Mouse (Mus musculus) v-Abl transformed pro-B cells (cell line): Measurements from ENCODE around the gene Fut9.

Source experiments
- in situ Hi-C, 2 experiments: fragments of 400-800 bp; cut with MboI; formaldehyde crosslinking; loops; one replicate each; pipeline ENCODE4 v1.15.1; 2025; ENCODE audit not compliant: unreplicated experiment in 2 of 2

Fut9 gene

GRCm38 (mm10) chr4:25799476-25800283 is at the start of gene Fut9:
Gene Fut9 (minus strand): TSS chr4:25800244.
- in situ Hi-C loops: no loop called here

DNA sequence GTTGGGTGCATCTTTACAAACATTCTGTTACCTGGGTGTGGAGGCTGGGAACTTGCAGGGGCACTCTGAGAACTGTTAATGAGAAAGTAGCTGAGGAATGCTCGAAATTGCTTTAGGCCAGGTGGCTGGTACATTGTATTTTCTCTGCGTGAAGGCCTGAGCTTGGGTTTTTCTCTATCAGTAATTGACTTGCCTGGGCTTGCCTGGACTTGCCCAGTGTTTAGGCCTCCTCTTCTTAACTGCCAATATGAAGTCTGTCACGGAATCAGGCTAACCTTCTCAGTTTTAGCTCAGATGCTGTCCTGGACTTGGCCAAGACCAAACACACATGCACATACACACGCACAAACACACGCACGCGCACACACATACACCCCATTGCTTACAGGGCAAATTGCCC is 15.7 kb upstream of the Fut9 start:
- in situ Hi-C loops: no loop called here

GRCm38 (mm10) chr4:25813340-25813739 is 13.3 kb upstream of the Fut9 start:
- in situ Hi-C loops: no loop called here

GRCm38 (mm10) chr4:25810058-25810457 is 10.0 kb upstream of the Fut9 start:
- in situ Hi-C loops: no loop called here

GRCm38 (mm10) chr4:25801751-25802150 is 1.7 kb upstream of the Fut9 start:
- in situ Hi-C loops: no loop called here

DNA sequence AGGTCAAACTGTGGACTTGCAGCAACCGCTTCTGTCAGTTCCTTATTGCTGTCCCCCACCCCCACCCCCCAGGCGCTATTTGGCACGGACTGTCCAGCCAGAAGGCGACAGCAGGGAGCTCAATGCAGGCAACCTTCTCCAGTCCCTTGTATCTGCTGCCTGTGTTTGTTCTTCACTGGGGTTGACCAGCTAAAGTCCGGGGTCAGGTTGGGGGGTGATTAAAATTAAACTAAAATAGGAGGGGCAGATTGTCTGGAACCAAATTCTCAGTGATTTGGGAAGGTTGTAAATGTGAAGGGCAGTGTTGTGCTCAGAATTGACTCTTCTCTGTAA is 206 bp upstream of the Fut9 start:
- in situ Hi-C loops: no loop called here

GRCm38 (mm10) chr4:25799051-25799475 is 981 bp downstream of the Fut9 start:
- in situ Hi-C loops: no loop called here

DNA sequence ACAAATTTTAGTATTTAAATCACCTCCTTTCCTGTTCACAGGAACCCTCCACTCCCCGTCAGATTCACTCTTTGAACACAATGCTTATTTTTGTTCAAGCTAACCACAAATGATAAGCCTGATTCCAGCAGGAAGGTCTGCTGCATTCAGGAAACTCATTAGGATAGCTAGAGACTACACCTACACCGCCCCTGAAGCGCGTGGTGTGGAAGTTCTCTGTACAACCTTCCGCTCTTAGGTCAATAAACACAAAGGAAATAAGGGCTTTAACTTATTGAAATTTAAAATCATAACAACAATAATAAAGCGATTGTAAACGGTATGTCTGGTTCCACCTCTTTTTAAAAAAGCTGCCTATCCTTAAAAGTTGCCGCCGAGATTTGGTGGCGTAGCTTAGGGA is 1.6 kb downstream of the Fut9 start:
- in situ Hi-C loops: no loop called here

- in situ Hi-C loops: no loop called here
Observed at GRCm38 (mm10) chr4:25796149-25796548, 3.9 kb downstream of the Fut9 start.

GRCm38 (mm10) chr4:25785276-25785675 is 14.8 kb downstream of the Fut9 start:
- in situ Hi-C loops: no loop called here

- in situ Hi-C loops: no loop called here
Observed at GRCm38 (mm10) chr4:25768657-25769056, 31.4 kb downstream of the Fut9 start.

DNA sequence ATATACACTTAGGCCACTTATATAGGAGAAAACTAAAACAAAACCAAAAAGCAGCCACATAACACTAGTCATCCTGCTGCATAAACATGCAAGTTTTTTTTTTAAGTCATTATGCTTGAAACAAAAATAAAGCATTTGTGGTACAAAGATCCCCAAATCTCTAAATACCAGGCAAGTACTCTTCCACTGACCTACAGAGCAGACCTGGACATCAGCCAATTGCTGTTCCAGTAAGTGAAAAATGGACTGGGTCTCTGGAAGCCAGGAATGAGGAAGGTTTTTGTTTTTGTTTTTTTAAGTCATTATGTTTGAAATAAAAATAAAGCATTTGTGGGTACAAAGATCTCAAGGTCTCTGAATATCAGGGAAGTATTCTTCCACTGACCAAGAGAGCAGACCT is 37.0 kb downstream of the Fut9 start:
- in situ Hi-C loops: no loop called here

DNA sequence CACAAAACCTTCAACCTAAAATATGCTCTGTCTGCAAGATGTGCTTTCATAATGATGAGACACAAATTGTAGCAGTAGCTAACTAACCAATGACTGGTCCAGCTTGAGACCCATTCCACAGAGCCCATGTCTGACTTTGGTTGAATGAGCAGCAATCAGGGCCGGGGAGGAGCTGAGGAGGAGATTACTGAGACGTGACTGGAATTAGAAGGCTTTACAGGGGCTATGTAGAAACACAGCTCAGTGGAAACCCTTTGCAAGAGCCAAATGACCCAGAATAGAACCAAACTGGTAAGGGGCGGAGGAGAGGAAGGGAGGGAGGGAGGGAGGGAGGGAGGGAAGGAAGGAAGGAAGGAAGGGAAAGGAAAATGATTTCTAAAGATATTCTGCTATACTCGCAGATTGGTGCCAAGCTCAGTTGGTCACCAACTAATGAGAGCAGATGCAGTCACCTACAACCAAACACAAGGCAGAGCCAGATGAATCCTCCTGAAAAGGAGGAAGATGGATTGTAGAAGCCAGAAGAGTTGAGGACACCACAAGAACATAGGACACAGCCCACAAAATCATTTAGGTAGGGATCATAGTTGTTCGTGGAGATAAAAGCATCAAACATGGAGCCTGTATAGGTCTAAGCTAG is 42.0 kb downstream of the Fut9 start:
- in situ Hi-C loops: no loop called here

DNA sequence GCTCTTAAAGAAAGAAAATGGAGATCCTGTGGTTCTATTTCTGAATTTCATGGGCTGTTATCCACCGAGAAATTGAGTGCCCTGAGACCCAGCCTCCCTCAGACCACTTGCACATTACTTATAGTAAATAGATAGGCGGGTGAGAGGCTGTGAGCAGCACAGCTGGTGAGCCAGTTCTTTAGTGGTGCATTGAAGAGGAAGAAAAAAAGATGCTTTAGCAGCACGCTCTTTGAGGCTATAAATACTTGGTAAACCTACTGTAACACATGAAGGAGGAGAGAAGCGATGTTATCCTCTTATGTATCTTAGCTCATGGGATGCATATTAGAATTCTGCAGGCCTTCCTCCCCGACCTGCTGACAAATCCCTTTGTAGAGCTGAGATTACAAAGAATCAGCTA is 58.5 kb downstream of the Fut9 start:
- in situ Hi-C loops: no loop called here

DNA sequence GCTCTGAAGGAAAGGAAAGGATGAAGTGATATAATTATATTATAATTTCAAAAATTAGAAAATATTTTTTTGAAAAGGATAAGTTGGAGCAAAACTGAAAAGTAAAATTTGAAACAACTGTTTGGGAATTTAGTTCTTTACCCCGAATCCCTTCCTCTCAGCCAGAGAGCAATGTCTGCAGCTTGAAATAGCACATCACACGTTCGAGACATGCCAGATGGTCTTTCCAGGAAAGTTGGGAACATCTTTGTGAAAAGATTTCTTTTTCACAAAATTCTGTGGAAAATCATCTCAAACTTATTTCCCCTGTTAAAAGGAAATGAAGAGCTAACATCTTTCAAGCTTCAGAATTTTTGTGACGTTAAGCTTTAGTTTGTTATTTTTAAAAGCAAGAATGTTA is 61.3 kb downstream of the Fut9 start:
- in situ Hi-C loops: no loop called here

GRCm38 (mm10) chr4:25721576-25721975 is 78.5 kb downstream of the Fut9 start:
- in situ Hi-C loops: no loop called here

GRCm38 (mm10) chr4:25713907-25714306 is 86.1 kb downstream of the Fut9 start:
- in situ Hi-C loops: no loop called here

- in situ Hi-C loops: no loop called here
Observed at GRCm38 (mm10) chr4:25684976-25685375, 115.1 kb downstream of the Fut9 start.

DNA sequence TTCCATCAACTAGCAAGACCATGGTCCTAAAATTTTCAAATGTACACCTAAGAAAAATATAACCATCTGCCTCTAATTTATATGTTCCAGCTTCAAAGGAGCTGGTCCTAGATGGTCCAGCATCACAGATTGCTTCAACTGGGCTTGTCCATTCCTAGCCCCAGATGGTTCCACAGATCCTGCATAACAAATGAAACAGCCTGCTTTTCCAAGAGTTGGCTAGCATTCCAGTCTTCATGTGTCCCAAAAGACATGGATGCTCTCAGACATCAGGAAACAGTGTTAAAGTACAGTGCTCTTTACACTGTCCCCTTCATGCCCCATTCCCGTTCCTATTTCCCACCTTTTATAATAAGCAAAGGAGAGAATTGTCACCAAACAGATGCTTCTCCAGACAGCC is 135.8 kb downstream of the Fut9 start:
- in situ Hi-C loops: no loop called here

DNA sequence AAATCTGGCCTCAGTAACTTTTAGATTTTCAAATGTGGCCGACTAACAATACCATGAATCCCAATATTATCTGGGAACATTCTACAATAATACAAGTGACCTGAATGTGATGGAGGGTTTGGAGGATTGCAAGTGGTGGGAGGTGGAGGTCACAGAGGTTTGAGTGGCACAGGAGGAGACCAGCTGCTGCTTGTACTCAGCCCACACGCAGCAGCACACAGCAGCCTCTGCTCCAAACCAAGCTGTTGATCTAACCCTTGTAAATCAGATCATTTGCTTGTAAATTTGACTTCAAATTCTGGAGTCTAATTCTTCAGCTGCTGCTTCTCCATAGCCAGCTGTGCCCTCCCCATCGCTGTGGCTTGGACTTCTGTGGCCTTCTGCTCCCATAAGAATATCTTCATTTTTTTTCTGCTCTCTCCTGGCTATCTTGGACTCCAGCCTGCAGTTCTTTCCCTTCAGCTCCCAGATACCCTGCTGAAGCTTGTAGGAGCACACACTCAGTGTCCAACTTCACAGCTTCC is 138.8 kb downstream of the Fut9 start:
- in situ Hi-C loops: no loop called here

DNA sequence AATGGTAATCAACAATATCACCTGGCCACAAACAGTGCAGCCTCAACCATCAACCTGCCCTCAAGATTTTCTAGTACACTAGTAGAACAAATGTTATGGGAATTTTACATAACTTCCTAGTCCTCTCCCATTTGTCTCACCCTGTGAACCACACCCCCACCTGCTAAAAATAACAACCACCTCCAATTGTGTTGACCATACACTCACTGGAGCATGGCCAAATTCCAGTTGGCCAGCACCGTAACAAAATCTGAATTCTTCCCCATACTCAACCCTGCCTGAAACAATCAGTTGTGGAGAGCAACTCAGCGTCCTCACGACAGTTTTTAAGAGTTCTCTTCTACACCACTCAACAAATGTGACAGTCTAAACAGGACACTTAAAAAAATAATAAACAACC is 141.3 kb downstream of the Fut9 start:
- in situ Hi-C loops: no loop called here

DNA sequence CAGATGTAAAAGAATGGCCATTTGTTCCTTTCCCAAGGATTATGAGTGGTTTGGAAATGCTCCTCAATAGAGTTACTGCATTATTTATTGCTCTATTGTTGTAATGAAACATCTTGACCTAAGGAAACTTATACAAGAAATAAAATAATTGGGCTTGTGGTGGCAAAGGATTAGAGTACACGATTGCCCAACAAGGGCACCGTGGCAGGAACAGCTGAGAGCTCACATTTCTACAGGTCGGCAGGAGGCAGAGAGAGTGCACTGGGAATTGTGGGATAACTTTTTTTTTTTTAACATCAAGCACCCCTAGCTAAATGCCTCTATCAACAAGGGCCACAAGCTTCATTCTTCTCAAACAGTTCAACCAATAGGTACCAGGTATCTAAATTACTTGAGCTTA is 148.1 kb downstream of the Fut9 start:
- in situ Hi-C loops: no loop called here
